Mouse (Mus musculus): ENCODE measurements around the gene Uvrag. TPM values are rescaled to one million over a fixed set of nuclear protein-coding genes. Genes with fewer than 3 reads are reported as not detected.
A peak's percentile ranks its signal among the peaks of the same experiment; 100 is the strongest.

Uvrag gene
- polyA plus RNA-seq, 1 experiment, result 74.6 TPM

- 53% methylated on average over 13 of the region's 13 CpGs for WGBS
- no peaks in the 10 kb centered on the region for H3K27me3 ChIP-seq (ENCODE audit: control insufficient read depth, insufficient read depth, low read length)
- no peak overlapping the region for H3K4me3 ChIP-seq (ENCODE audit: control insufficient read depth, insufficient read depth, low read length)
- H3K4me1 ChIP-seq (replicated peaks; ENCODE audit: control insufficient read depth, insufficient read depth, low read length), result no peaks in the 10 kb centered on the region
- no peak overlapping the region for H3K27ac ChIP-seq (ENCODE audit: control insufficient read depth, insufficient read depth, low read length)
- DNase-seq, result peak; percentile 57
- H3K36me3 ChIP-seq (ENCODE audit: control insufficient read depth, insufficient read depth, low read length), result no peaks in the 10 kb centered on the region
- TF ChIP-seq POLR2A (IDR thresholded peaks at IDR 0.05; ENCODE audit: control insufficient read depth, extremely low read depth, insufficient read depth, low read length, poor library complexity), result no peak
- TF ChIP-seq CTCF (IDR thresholded peaks at IDR 0.05; ENCODE audit: borderline replicate concordance, control insufficient read depth, extremely low read depth, insufficient read depth, low read length, poor library complexity), result peak; percentile 76; the same call in 1 of the 2 replicates
Observed at GRCm38 (mm10) chr7:98962547-98963311, 178.2 kb downstream of the Uvrag start.

GRCm38 (mm10) chr7:98962074-98962473 is 178.9 kb downstream of the Uvrag start:
- no peak for DNase-seq
- TF ChIP-seq POLR2A (IDR thresholded peaks at IDR 0.05; ENCODE audit: control insufficient read depth, extremely low read depth, insufficient read depth, low read length, poor library complexity) (no peak), CTCF (IDR thresholded peaks at IDR 0.05; ENCODE audit: borderline replicate concordance, control insufficient read depth, extremely low read depth, insufficient read depth, low read length, poor library complexity) (no peak)
- H3K4me1 ChIP-seq (replicated peaks; ENCODE audit: control insufficient read depth, insufficient read depth, low read length), result no peaks in the 10 kb centered on the region
- H3K27me3 ChIP-seq (ENCODE audit: control insufficient read depth, insufficient read depth, low read length), result no peaks in the 10 kb centered on the region
- H3K36me3 ChIP-seq (ENCODE audit: control insufficient read depth, insufficient read depth, low read length), result no peaks in the 10 kb centered on the region
- WGBS, result 95% methylated on average over 11 of the region's 11 CpGs
- no peak overlapping the region for H3K4me3 ChIP-seq (ENCODE audit: control insufficient read depth, insufficient read depth, low read length)
- H3K27ac ChIP-seq (ENCODE audit: control insufficient read depth, insufficient read depth, low read length), result no peak overlapping the region

GRCm38 (mm10) chr7:98960274-98960673 is 180.7 kb downstream of the Uvrag start:
- Histone ChIP-seq H3K36me3 (ENCODE audit: control insufficient read depth, insufficient read depth, low read length) (no peaks in the 10 kb centered on the region), H3K4me3 (ENCODE audit: control insufficient read depth, insufficient read depth, low read length) (no peak overlapping the region), H3K27me3 (ENCODE audit: control insufficient read depth, insufficient read depth, low read length) (no peaks in the 10 kb centered on the region), H3K27ac (ENCODE audit: control insufficient read depth, insufficient read depth, low read length) (no peak overlapping the region), H3K4me1 (replicated peaks; ENCODE audit: control insufficient read depth, insufficient read depth, low read length) (no peaks in the 10 kb centered on the region)
- WGBS, result 98% methylated on average over 8 of the region's 8 CpGs
- TF ChIP-seq POLR2A (IDR thresholded peaks at IDR 0.05; ENCODE audit: control insufficient read depth, extremely low read depth, insufficient read depth, low read length, poor library complexity) (no peak), CTCF (IDR thresholded peaks at IDR 0.05; ENCODE audit: borderline replicate concordance, control insufficient read depth, extremely low read depth, insufficient read depth, low read length, poor library complexity) (no peak)
- no peak for DNase-seq

- no peak for DNase-seq
- WGBS, result 92% methylated on average over 5 of the region's 5 CpGs
- H3K36me3 ChIP-seq (ENCODE audit: control insufficient read depth, insufficient read depth, low read length), result no peaks in the 10 kb centered on the region
- H3K4me1 ChIP-seq (replicated peaks; ENCODE audit: control insufficient read depth, insufficient read depth, low read length), result no peaks in the 10 kb centered on the region
- TF ChIP-seq POLR2A (IDR thresholded peaks at IDR 0.05; ENCODE audit: control insufficient read depth, extremely low read depth, insufficient read depth, low read length, poor library complexity), result no peak
- no peak for TF ChIP-seq CTCF (IDR thresholded peaks at IDR 0.05; ENCODE audit: borderline replicate concordance, control insufficient read depth, extremely low read depth, insufficient read depth, low read length, poor library complexity)
- H3K27ac ChIP-seq (ENCODE audit: control insufficient read depth, insufficient read depth, low read length), result no peak overlapping the region
- no peak overlapping the region for H3K4me3 ChIP-seq (ENCODE audit: control insufficient read depth, insufficient read depth, low read length)
- no peaks in the 10 kb centered on the region for H3K27me3 ChIP-seq (ENCODE audit: control insufficient read depth, insufficient read depth, low read length)
Observed at GRCm38 (mm10) chr7:98959246-98959645, 181.7 kb downstream of the Uvrag start.

- Histone ChIP-seq H3K4me1 (replicated peaks; ENCODE audit: control insufficient read depth, insufficient read depth, low read length) (no peaks in the 10 kb centered on the region), H3K36me3 (ENCODE audit: control insufficient read depth, insufficient read depth, low read length) (no peaks in the 10 kb centered on the region), H3K4me3 (ENCODE audit: control insufficient read depth, insufficient read depth, low read length) (no peak overlapping the region), H3K27me3 (ENCODE audit: control insufficient read depth, insufficient read depth, low read length) (no peaks in the 10 kb centered on the region), H3K27ac (ENCODE audit: control insufficient read depth, insufficient read depth, low read length) (no peak overlapping the region)
- no peak for DNase-seq
- no peak for TF ChIP-seq POLR2A (IDR thresholded peaks at IDR 0.05; ENCODE audit: control insufficient read depth, extremely low read depth, insufficient read depth, low read length, poor library complexity)
- TF ChIP-seq CTCF (IDR thresholded peaks at IDR 0.05; ENCODE audit: borderline replicate concordance, control insufficient read depth, extremely low read depth, insufficient read depth, low read length, poor library complexity), result no peak
- 91% methylated on average over 11 of the region's 11 CpGs for WGBS
Observed at GRCm38 (mm10) chr7:98958172-98958571, 182.8 kb downstream of the Uvrag start.

GRCm38 (mm10) chr7:98957111-98957741 is 183.7 kb downstream of the Uvrag start:
- DNase-seq, result no peak
- no peak for TF ChIP-seq CTCF (IDR thresholded peaks at IDR 0.05; ENCODE audit: borderline replicate concordance, control insufficient read depth, extremely low read depth, insufficient read depth, low read length, poor library complexity)
- TF ChIP-seq POLR2A (IDR thresholded peaks at IDR 0.05; ENCODE audit: control insufficient read depth, extremely low read depth, insufficient read depth, low read length, poor library complexity), result no peak
- 98% methylated on average over 8 of the region's 8 CpGs for WGBS
- no peaks in the 10 kb centered on the region for H3K4me1 ChIP-seq (replicated peaks; ENCODE audit: control insufficient read depth, insufficient read depth, low read length)
- no peaks in the 10 kb centered on the region for H3K36me3 ChIP-seq (ENCODE audit: control insufficient read depth, insufficient read depth, low read length)
- no peak overlapping the region for H3K4me3 ChIP-seq (ENCODE audit: control insufficient read depth, insufficient read depth, low read length)
- no peaks in the 10 kb centered on the region for H3K27me3 ChIP-seq (ENCODE audit: control insufficient read depth, insufficient read depth, low read length)
- no peak overlapping the region for H3K27ac ChIP-seq (ENCODE audit: control insufficient read depth, insufficient read depth, low read length)

Data from thymus, adult 2 months (tissue).